Mouse (Mus musculus) hindbrain, embryonic 11.5 days (tissue): ENCODE measurements at regions not wholly inside any gene's neighbourhood (a gene's known extent, or its start where the extent isn't known, plus 50 kb on each side); places are given as distances from the start of the nearest gene placed in this dataset.

Experiments used
- ATAC-seq: fragments of 200-750 bp; cut with Nextera tagmentation; 2 replicates; pipeline ENCODE4 v1.8.0; 2017; ENCODE audit warnings: mild to moderate bottlenecking, moderate TSS enrichment, moderate library complexity; ENCODE audit not compliant: low FRiP score
- DNase-seq: peaks from one replicate; pipeline ENCODE4 v3.0.0-alpha.2; 2015; ENCODE audit warnings: low spot score
- H3K27ac ChIP-seq: fragments of 300-500 bp; sonication (generic); 2 replicates; pipeline ENCODE4 v1.5.1; 2014; ENCODE audit warnings: mild to moderate bottlenecking, low read depth, low read length
- H3K27me3 ChIP-seq: fragments of 300-500 bp; sonication (generic); 2 replicates; pipeline ENCODE4 v1.6.1; 2014; ENCODE audit warnings: mild to moderate bottlenecking, low read length, moderate library complexity, mixed read lengths; ENCODE audit not compliant: control insufficient read depth, insufficient read depth
- H3K36me3 ChIP-seq: fragments of 300-500 bp; sonication (generic); 2 replicates; pipeline ENCODE4 v1.6.1; 2014; ENCODE audit warnings: mild to moderate bottlenecking, low read length, moderate library complexity, mixed read lengths; ENCODE audit not compliant: control insufficient read depth, insufficient read depth
- H3K4me1 ChIP-seq: fragments of 300-500 bp; sonication (generic); replicated peaks from 2 replicates; pipeline ENCODE4 v1.6.1; 2014; ENCODE audit warnings: low read length, mixed read lengths; ENCODE audit not compliant: control insufficient read depth, insufficient read depth
- H3K4me2 ChIP-seq: fragments of 300-500 bp; sonication (generic); replicated peaks from 2 replicates; pipeline ENCODE4 v1.6.1; 2014; ENCODE audit warnings: mild to moderate bottlenecking, low read depth, low read length
- H3K4me3 ChIP-seq: fragments of 300-500 bp; sonication (generic); 2 replicates; pipeline ENCODE4 v1.5.1; 2014; ENCODE audit warnings: low read depth, low read length
- H3K9ac ChIP-seq: fragments of 300-500 bp; sonication (generic); 2 replicates; pipeline ENCODE4 v1.6.1; 2014; ENCODE audit warnings: low read depth, low read length
- H3K9me3 ChIP-seq: fragments of 300-500 bp; sonication (generic); 2 replicates; pipeline ENCODE4 v1.6.1; 2016; ENCODE audit warnings: low read length; ENCODE audit not compliant: control insufficient read depth
- WGBS: fragments of 180-500 bp; shearing (Covaris S2); extraction: QIAGEN DNeasy Blood & Tissue Kit; methylation state at CpG from one replicate; pipeline ENCODE4 v1.1.7; 2014; 5-methylcytosine and 5-hydroxymethylcytosine counted together

- Histone ChIP-seq H3K4me1 (no peaks in the 10 kb centered on the region), H3K27ac (no peak overlapping the region), H3K9ac (no peak overlapping the region), H3K36me3 (no peaks in the 10 kb centered on the region), H3K9me3 (no peaks in the 10 kb centered on the region), H3K4me3 (no peak overlapping the region), H3K4me2 (no peak overlapping the region), H3K27me3 (no peaks in the 10 kb centered on the region)
- 86% methylated on average over 2 of the region's 2 CpGs for WGBS
- no peak for ATAC-seq
- no peak for DNase-seq
Observed at GRCm38 (mm10) chr12:110086921-110087320, 191.9 kb upstream of the Dio3 start.

GRCm38 (mm10) chr12:110087812-110088211 lies 191.1 kb upstream of the Dio3 start:
- H3K27me3 ChIP-seq, result no peaks in the 10 kb centered on the region
- DNase-seq, result no peak
- no peaks in the 10 kb centered on the region for H3K4me1 ChIP-seq
- no peak for ATAC-seq
- H3K27ac ChIP-seq, result no peak overlapping the region
- no peaks in the 10 kb centered on the region for H3K9me3 ChIP-seq
- H3K4me3 ChIP-seq, result no peak overlapping the region
- H3K4me2 ChIP-seq, result no peak overlapping the region
- no peaks in the 10 kb centered on the region for H3K36me3 ChIP-seq
- H3K9ac ChIP-seq, result no peak overlapping the region

GRCm38 (mm10) chr12:110102186-110102585 lies 176.7 kb upstream of the Dio3 start:
- no peaks in the 10 kb centered on the region for H3K27me3 ChIP-seq
- H3K9ac ChIP-seq, result no peak overlapping the region
- no peak for DNase-seq
- H3K36me3 ChIP-seq, result no peaks in the 10 kb centered on the region
- 85% methylated on average over 7 of the region's 7 CpGs for WGBS
- no peak overlapping the region for H3K4me2 ChIP-seq
- no peak overlapping the region for H3K4me3 ChIP-seq
- H3K4me1 ChIP-seq, result no peaks in the 10 kb centered on the region
- no peak for ATAC-seq
- H3K9me3 ChIP-seq, result no peaks in the 10 kb centered on the region
- no peak overlapping the region for H3K27ac ChIP-seq

GRCm38 (mm10) chr12:110112051-110112722 lies 166.7 kb upstream of the Dio3 start:
- Histone ChIP-seq H3K36me3 (no peaks in the 10 kb centered on the region), H3K4me3 (no peak overlapping the region), H3K4me1 (no peaks in the 10 kb centered on the region), H3K27ac (no peak overlapping the region), H3K27me3 (no peaks in the 10 kb centered on the region), H3K9ac (no peak overlapping the region), H3K9me3 (no peaks in the 10 kb centered on the region), H3K4me2 (no peak overlapping the region)
- DNase-seq (no peak), ATAC-seq (no peak)
- WGBS, result 74% methylated on average over 11 of the region's 11 CpGs

GRCm38 (mm10) chr12:110112723-110113105 lies 166.2 kb upstream of the Dio3 start:
- H3K27me3 ChIP-seq, result no peaks in the 10 kb centered on the region
- no peaks in the 10 kb centered on the region for H3K4me1 ChIP-seq
- H3K4me2 ChIP-seq, result no peak overlapping the region
- DNase-seq (no peak), ATAC-seq (no peak)
- WGBS, result 82% methylated on average over 7 of the region's 7 CpGs
- H3K27ac ChIP-seq, result no peak overlapping the region
- no peak overlapping the region for H3K4me3 ChIP-seq
- no peak overlapping the region for H3K9ac ChIP-seq
- H3K9me3 ChIP-seq, result no peaks in the 10 kb centered on the region
- no peaks in the 10 kb centered on the region for H3K36me3 ChIP-seq

- Histone ChIP-seq H3K4me3 (no peak overlapping the region), H3K27me3 (no peaks in the 10 kb centered on the region), H3K9me3 (no peaks in the 10 kb centered on the region), H3K4me1 (no peaks in the 10 kb centered on the region), H3K9ac (no peak overlapping the region), H3K27ac (no peak overlapping the region), H3K36me3 (no peaks in the 10 kb centered on the region), H3K4me2 (no peak overlapping the region)
- DNase-seq, result no peak
- no peak for ATAC-seq
- 73% methylated on average over 7 of the region's 7 CpGs for WGBS
Observed at GRCm38 (mm10) chr12:110120141-110120540, 158.7 kb upstream of the Dio3 start.

GRCm38 (mm10) chr12:110122976-110123375 lies 155.9 kb upstream of the Dio3 start:
- H3K9ac ChIP-seq, result no peak overlapping the region
- H3K4me1 ChIP-seq, result no peaks in the 10 kb centered on the region
- no peak for ATAC-seq
- no peak overlapping the region for H3K27ac ChIP-seq
- H3K27me3 ChIP-seq, result no peaks in the 10 kb centered on the region
- H3K4me2 ChIP-seq, result no peak overlapping the region
- H3K36me3 ChIP-seq, result no peaks in the 10 kb centered on the region
- no peaks in the 10 kb centered on the region for H3K9me3 ChIP-seq
- WGBS, result 76% methylated on average over 4 of the region's 4 CpGs
- H3K4me3 ChIP-seq, result no peak overlapping the region
- no peak for DNase-seq

GRCm38 (mm10) chr12:110126525-110126924 lies 152.3 kb upstream of the Dio3 start:
- 83% methylated on average over 7 of the region's 7 CpGs for WGBS
- H3K4me1 ChIP-seq, result no peaks in the 10 kb centered on the region
- H3K9me3 ChIP-seq, result no peaks in the 10 kb centered on the region
- H3K36me3 ChIP-seq, result no peaks in the 10 kb centered on the region
- H3K4me2 ChIP-seq, result no peak overlapping the region
- no peak overlapping the region for H3K27ac ChIP-seq
- no peaks in the 10 kb centered on the region for H3K27me3 ChIP-seq
- H3K9ac ChIP-seq, result no peak overlapping the region
- DNase-seq (no peak), ATAC-seq (no peak)
- H3K4me3 ChIP-seq, result no peak overlapping the region

GRCm38 (mm10) chr12:110145379-110145778 lies 133.5 kb upstream of the Dio3 start:
- Histone ChIP-seq H3K4me2 (no peak overlapping the region), H3K36me3 (no peaks in the 10 kb centered on the region), H3K9ac (no peak overlapping the region), H3K27me3 (no peaks in the 10 kb centered on the region), H3K27ac (no peak overlapping the region), H3K4me3 (no peak overlapping the region), H3K9me3 (no peaks in the 10 kb centered on the region), H3K4me1 (no peaks in the 10 kb centered on the region)
- WGBS, result 73% methylated on average over 5 of the region's 5 CpGs
- no peak for ATAC-seq
- DNase-seq, result no peak
